Mouse (Mus musculus) adrenal gland, adult 2 months (tissue): ENCODE measurements around the gene Jak2. TPM values are rescaled to one million over a fixed set of nuclear protein-coding genes. Genes with fewer than 3 reads are reported as not detected.

ENCODE experiments used
- DNase-seq: peaks from one replicate; pipeline ENCODE4 v3.0.0; 2021
- polyA plus RNA-seq: library from polyadenylated mRNA; depleted of rRNA; stranded (reverse); fragments of >200 nt; gene quantifications from 2 replicates; pipeline ENCODE4 v1.2.3, GENCODE M21; 2012; rRNA removed
- total RNA-seq, 2 experiments: library from RNA; stranded (reverse); gene quantifications; 2 replicates each; pipeline ENCODE4 v1.2.3; 2021

Jak2 gene
- total and polyA plus RNA-seq, 3 experiments: 3.2 to 19.2 (median 18.2) TPM

GRCm38 (mm10) chr19:29361468-29362130 is 110.0 kb downstream of the Jak2 start:
- DNase-seq: peak; percentile 94

GRCm38 (mm10) chr19:29362173-29362930 is 110.7 kb downstream of the Jak2 start:
- no peak for DNase-seq

Other genes with a start within 250 kb of the Jak2 start
- gene Ak3, start 203.9 kb upstream of the Jak2 start, total RNA-seq: 100 to 1,000 TPM; 134 to 232 TPM
- 220 and 262 TPM in 2 replicates for gene Ak3, start 203.9 kb upstream of the Jak2 start, polyA plus RNA-seq
- gene Rcl1, start 150.5 kb upstream of the Jak2 start, total RNA-seq: 10 to 100 TPM; 25.6 to 26.9 TPM
- gene Rcl1, start 150.5 kb upstream of the Jak2 start, polyA plus RNA-seq: 47.5 and 51.4 TPM in 2 replicates
- 1 to 10 TPM in 1 of 2 experiments, under 1 TPM in 1; 0.58 to 1.3 TPM for gene Insl6, start 73.5 kb downstream of the Jak2 start, total RNA-seq
- gene Insl6, start 73.5 kb downstream of the Jak2 start, polyA plus RNA-seq: 0.36 and 0.39 TPM in 2 replicates
- gene Rln1, start 82.8 kb downstream of the Jak2 start, total RNA-seq: not detected
- not detected in 2 replicates for gene Rln1, start 82.8 kb downstream of the Jak2 start, polyA plus RNA-seq
- 10 to 100 TPM; 49.7 to 56.9 TPM for gene Plgrkt, start 115.6 kb downstream of the Jak2 start, total RNA-seq
- gene Plgrkt, start 115.6 kb downstream of the Jak2 start, polyA plus RNA-seq: 71.8 and 74.8 TPM in 2 replicates
- 10 to 100 TPM in 1 of 2 experiments, 1 to 10 TPM in 1; 5.0 to 10.7 TPM for gene Cd274, start 115.6 kb downstream of the Jak2 start, total RNA-seq
- 1.8 and 2.0 TPM in 2 replicates for gene Cd274, start 115.6 kb downstream of the Jak2 start, polyA plus RNA-seq
- gene Pdcd1lg2, start 159.1 kb downstream of the Jak2 start, total RNA-seq: not detected
- gene Pdcd1lg2, start 159.1 kb downstream of the Jak2 start, polyA plus RNA-seq: not detected in 2 replicates